Comparison of ENCODE assay signal across 8 mouse cellular contexts in the genomic region with DNA sequence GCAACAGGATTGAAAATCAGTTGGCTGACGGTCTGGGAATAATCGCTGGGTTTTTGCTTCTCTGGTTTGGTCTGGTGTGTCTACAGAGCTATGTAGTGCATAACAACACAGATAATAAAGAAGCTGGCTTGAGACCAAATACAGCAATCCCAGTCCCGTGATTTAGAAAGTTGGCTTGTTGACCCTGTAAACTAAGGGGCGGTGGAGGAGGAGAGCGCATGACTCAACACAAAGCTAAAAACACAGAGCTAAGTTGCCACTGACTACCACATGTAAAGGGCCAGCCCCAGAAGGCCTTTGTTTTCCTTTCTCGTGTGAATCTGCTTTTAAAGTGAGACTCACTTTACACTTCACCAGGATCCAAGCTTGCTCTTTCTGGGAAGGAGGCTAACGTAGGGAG. TPM values are rescaled to one million over a fixed set of nuclear protein-coding genes. Genes with fewer than 3 reads are reported as not detected.
DNase-seq lines count a peak whose midpoint lies in the region; ATAC-seq and TF ChIP-seq lines count a peak whose summit lies in the region.

No protein-coding gene starts in this region.

- peak overlapping the region; percentile 45; the same call in 1 of the 2 replicates for H3K27ac ChIP-seq in forebrain, postnatal 0 days (ENCODE audit: low read depth, low read length)
- H3K27ac ChIP-seq in forebrain, embryonic 16.5 days (ENCODE audit: low read length): no peak overlapping the region
- H3K27ac ChIP-seq in heart, embryonic 16.5 days (ENCODE audit: low read length): peak overlapping the region; percentile 89
- peak overlapping the region; percentile 55; the same call in 1 of the 2 replicates for H3K27ac ChIP-seq in liver, embryonic 12.5 days

- no peak overlapping the region for H3K4me2 ChIP-seq in forebrain, postnatal 0 days (ENCODE audit: low read depth)
- no peak overlapping the region for H3K4me2 ChIP-seq in forebrain, embryonic 16.5 days (ENCODE audit: low read length)
- H3K4me2 ChIP-seq in heart, embryonic 16.5 days (ENCODE audit: low read depth, low read length): peak overlapping the region; percentile 37; the same call in 1 of the 2 replicates
- H3K4me2 ChIP-seq in liver, embryonic 12.5 days: no peak overlapping the region

- H3K36me3 ChIP-seq in forebrain, postnatal 0 days (ENCODE audit: insufficient read depth): no peaks in the 10 kb centered on the region
- no peaks in the 10 kb centered on the region for H3K36me3 ChIP-seq in forebrain, embryonic 16.5 days (ENCODE audit: control insufficient read depth, insufficient read depth)
- no peaks in the 10 kb centered on the region for H3K36me3 ChIP-seq in heart, embryonic 16.5 days (ENCODE audit: control insufficient read depth, insufficient read depth)
- no peaks in the 10 kb centered on the region for H3K36me3 ChIP-seq in liver, embryonic 12.5 days

- peak; percentile 17 for DNase-seq in forebrain, postnatal 0 days
- peak; percentile 79 for DNase-seq in adrenal gland, adult 2 months
- peak; percentile 38 for DNase-seq in ovary, postnatal 10 days (ENCODE audit: low spot score)
- no peak for DNase-seq in retina, postnatal 1 day

- H3K27me3 ChIP-seq in forebrain, postnatal 0 days (ENCODE audit: insufficient read depth, low read length): no peaks in the 10 kb centered on the region
- H3K27me3 ChIP-seq in forebrain, embryonic 16.5 days (replicated peaks; ENCODE audit: control insufficient read depth, insufficient read depth, low read length): no peaks in the 10 kb centered on the region
- H3K27me3 ChIP-seq in heart, embryonic 16.5 days (ENCODE audit: control insufficient read depth, insufficient read depth, low read length): no peaks in the 10 kb centered on the region
- no peaks in the 10 kb centered on the region for H3K27me3 ChIP-seq in liver, embryonic 12.5 days (replicated peaks)

- TF ChIP-seq CTCF in forebrain, postnatal 0 days (IDR thresholded peaks at IDR 0.05; ENCODE audit: low read depth): no peak

- no peak for ATAC-seq in forebrain, postnatal 0 days
- no peak for ATAC-seq in forebrain, embryonic 16.5 days
- 0 out of 2 replicates have a peak, but pooled peaks have one; percentile 4 for ATAC-seq in heart, embryonic 16.5 days (replicated peaks; ENCODE audit: extremely low read depth, insufficient read depth, low FRiP score)
- ATAC-seq in liver, embryonic 12.5 days: no peak
- no peak for ATAC-seq in monocyte, adult 5-6 weeks (replicated peaks; ENCODE audit: insufficient number of reproducible peaks, low FRiP score, low TSS enrichment, poor library complexity, severe bottlenecking)

- H3K4me3 ChIP-seq in forebrain, postnatal 0 days (ENCODE audit: low read depth, low read length): no peak overlapping the region
- no peak overlapping the region for H3K4me3 ChIP-seq in forebrain, embryonic 16.5 days (replicated peaks; ENCODE audit: low read length)
- H3K4me3 ChIP-seq in heart, embryonic 16.5 days (ENCODE audit: low read length): no peak overlapping the region
- H3K4me3 ChIP-seq in liver, embryonic 12.5 days: no peak overlapping the region

- WGBS in forebrain, postnatal 0 days: 30% methylated on average over 7 of the region's 7 CpGs
- 37% methylated on average over 7 of the region's 7 CpGs for WGBS in forebrain, embryonic 16.5 days
- WGBS in heart, embryonic 16.5 days: 23% methylated on average over 7 of the region's 7 CpGs
- 61% methylated on average over 7 of the region's 7 CpGs for WGBS in liver, embryonic 12.5 days (ENCODE audit: insufficient replicate concordance)

- H3K4me1 ChIP-seq in forebrain, postnatal 0 days (ENCODE audit: insufficient read depth): peaks cover 5% of the 10 kb centered on the region
- peaks cover 9% of the 10 kb centered on the region for H3K4me1 ChIP-seq in forebrain, embryonic 16.5 days (replicated peaks; ENCODE audit: control insufficient read depth, insufficient read depth, low read length)
- H3K4me1 ChIP-seq in heart, embryonic 16.5 days (ENCODE audit: control insufficient read depth, insufficient read depth, low read length): peaks cover 35% of the 10 kb centered on the region
- H3K4me1 ChIP-seq in liver, embryonic 12.5 days: peaks cover 48% of the 10 kb centered on the region

- no peaks in the 10 kb centered on the region for H3K9me3 ChIP-seq in forebrain, postnatal 0 days (ENCODE audit: low read length)
- no peaks in the 10 kb centered on the region for H3K9me3 ChIP-seq in forebrain, embryonic 16.5 days (ENCODE audit: control insufficient read depth, low read length)
- no peaks in the 10 kb centered on the region for H3K9me3 ChIP-seq in heart, embryonic 16.5 days (replicated peaks; ENCODE audit: control insufficient read depth, low read length)
- H3K9me3 ChIP-seq in liver, embryonic 12.5 days (replicated peaks): no peaks in the 10 kb centered on the region

- H3K9ac ChIP-seq in forebrain, postnatal 0 days: no peak overlapping the region
- no peak overlapping the region for H3K9ac ChIP-seq in forebrain, embryonic 16.5 days (replicated peaks; ENCODE audit: low read depth, low read length)
- no peak overlapping the region; the same call in 1 of the 2 replicates for H3K9ac ChIP-seq in heart, embryonic 16.5 days (ENCODE audit: low read length)
- no peak overlapping the region for H3K9ac ChIP-seq in liver, embryonic 12.5 days

RNA-seq across cellular contexts. Expression of gene Itm2b, which starts 3.5 kb away (rescaled TPM):
- total RNA-seq in forebrain, postnatal 0 days (2014; rRNA removed): 317 and 332 TPM in 2 replicates
- polyA plus RNA-seq in forebrain, postnatal 0 days (2015; fragmentation: Nextera tagmentation; extraction: Ambion mirVana): 802 and 892 TPM in 2 replicates
- polyA plus RNA-seq in forebrain, embryonic 16.5 days (2015; fragmentation: Nextera tagmentation; extraction: Ambion mirVana): 630 and 738 TPM in 2 replicates
- total RNA-seq in adrenal gland, adult 2 months (2021): 1,000 to 10,000 TPM; 1,107 to 1,115 TPM
- polyA plus RNA-seq in adrenal gland, adult 2 months (2012; rRNA removed): 828 and 985 TPM in 2 replicates
- polyA plus RNA-seq in heart, embryonic 16.5 days (2015; fragmentation: Nextera tagmentation; extraction: Ambion mirVana): 757 and 885 TPM in 2 replicates
- 395 and 399 TPM in 2 replicates for polyA plus RNA-seq in liver, embryonic 12.5 days (2016; fragmentation: Nextera tagmentation; extraction: Ambion mirVana)
- 1,022 to 1,179 TPM (median 1,153 TPM) in 3 replicates for total RNA-seq in monocyte, adult 5-6 weeks (2017)
